Mouse (Mus musculus): ENCODE results near the gene Dner. TPM values are rescaled to one million over a fixed set of nuclear protein-coding genes. Genes with fewer than 3 reads are reported as not detected.

Gene Dner
- polyA plus RNA-seq, 1 experiment from 2014 or later = 0.36 TPM

DNA sequence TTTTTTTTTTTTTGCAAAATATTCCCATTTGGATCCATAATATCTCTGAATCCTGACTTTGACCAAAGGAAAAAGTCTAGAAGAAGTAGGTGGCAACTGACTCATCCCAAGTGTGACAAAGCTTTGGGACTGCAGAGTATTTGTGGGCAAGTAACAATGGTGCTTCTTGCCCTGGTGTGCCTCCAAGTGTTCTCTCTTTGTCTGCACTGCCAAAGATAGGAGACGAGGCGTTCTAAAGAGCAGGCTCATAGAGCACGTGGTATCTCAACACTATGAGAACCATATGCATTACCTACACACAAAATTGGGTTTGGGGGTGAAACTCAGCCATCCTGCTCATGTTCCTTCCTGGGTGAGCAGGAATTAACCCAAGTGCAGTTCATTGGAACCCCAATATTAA is 221.7 kb downstream of the Dner start:
- no peaks in the 10 kb centered on the region for H3K9me3 ChIP-seq (replicated peaks)
- DNase-seq (no peak), ATAC-seq (ENCODE audit: low read depth) (no peak)
- H3K4me2 ChIP-seq = no peak overlapping the region
- no peak overlapping the region for H3K9ac ChIP-seq
- H3K36me3 ChIP-seq = no peaks in the 10 kb centered on the region
- 65% methylated on average over 3 of the region's 3 CpGs for WGBS (ENCODE audit: insufficient replicate concordance)
- H3K4me3 ChIP-seq (replicated peaks) = no peak overlapping the region
- H3K27me3 ChIP-seq = no peaks in the 10 kb centered on the region
- no peak overlapping the region for H3K27ac ChIP-seq
- H3K4me1 ChIP-seq (replicated peaks) = no peaks in the 10 kb centered on the region

DNA sequence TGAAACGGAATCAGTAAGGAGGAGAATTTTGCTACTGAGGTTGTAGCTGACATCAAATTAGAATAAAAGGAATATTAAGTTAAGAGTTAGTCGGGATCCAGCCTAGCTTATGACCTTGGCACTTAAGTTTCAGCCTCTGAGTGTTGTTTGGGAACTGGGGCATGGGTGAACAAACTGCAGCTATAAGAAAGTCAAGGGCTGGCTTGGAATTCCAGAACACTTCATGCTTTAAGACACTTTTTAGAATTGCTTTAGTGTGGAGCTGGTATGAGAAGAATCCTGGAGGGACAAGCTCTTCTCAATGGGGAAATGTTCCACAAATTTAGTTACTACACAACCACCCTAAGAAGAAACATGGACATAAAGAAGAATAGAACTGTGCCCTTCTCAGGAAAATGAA is 223.8 kb downstream of the Dner start:
- Histone ChIP-seq H3K27ac (no peak overlapping the region), H3K27me3 (no peaks in the 10 kb centered on the region), H3K9me3 (replicated peaks) (no peaks in the 10 kb centered on the region), H3K4me3 (replicated peaks) (no peak overlapping the region), H3K9ac (no peak overlapping the region), H3K4me1 (replicated peaks) (no peaks in the 10 kb centered on the region), H3K4me2 (no peak overlapping the region), H3K36me3 (no peaks in the 10 kb centered on the region)
- WGBS (ENCODE audit: insufficient replicate concordance) = 53% methylated on average over 2 of the region's 2 CpGs
- ATAC-seq (ENCODE audit: low read depth) (no peak), DNase-seq (no peak)

DNA sequence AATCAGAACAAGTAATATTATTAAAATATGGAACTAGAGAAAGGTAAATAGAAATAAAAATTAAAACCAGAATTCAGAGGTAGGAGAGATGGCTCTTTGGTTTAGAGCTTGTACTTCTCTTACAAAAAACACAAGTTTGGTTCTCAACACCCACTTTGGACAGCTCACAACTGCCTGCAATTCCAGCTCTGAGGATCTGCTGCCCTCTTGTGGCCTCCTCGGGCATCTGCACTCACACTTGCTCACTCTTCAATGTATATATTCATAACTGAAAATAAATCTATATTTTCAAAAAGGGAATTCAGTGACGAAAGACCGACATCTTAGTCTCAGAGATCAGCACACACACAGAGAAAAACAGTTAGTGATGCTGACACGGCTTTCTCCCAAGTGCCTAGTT is 225.7 kb downstream of the Dner start:
- no peak overlapping the region for H3K4me2 ChIP-seq
- no peaks in the 10 kb centered on the region for H3K36me3 ChIP-seq
- no peaks in the 10 kb centered on the region for H3K4me1 ChIP-seq (replicated peaks)
- no peak overlapping the region for H3K4me3 ChIP-seq (replicated peaks)
- no peaks in the 10 kb centered on the region for H3K27me3 ChIP-seq
- no peaks in the 10 kb centered on the region; the same call in 1 of the 2 replicates for H3K9me3 ChIP-seq (replicated peaks)
- H3K27ac ChIP-seq = no peak overlapping the region
- ATAC-seq (ENCODE audit: low read depth) (no peak), DNase-seq (no peak)
- whole genome bisulfite sequencing (ENCODE audit: insufficient replicate concordance) = 54% methylated on average over 4 of the region's 4 CpGs
- no peak overlapping the region for H3K9ac ChIP-seq

DNA sequence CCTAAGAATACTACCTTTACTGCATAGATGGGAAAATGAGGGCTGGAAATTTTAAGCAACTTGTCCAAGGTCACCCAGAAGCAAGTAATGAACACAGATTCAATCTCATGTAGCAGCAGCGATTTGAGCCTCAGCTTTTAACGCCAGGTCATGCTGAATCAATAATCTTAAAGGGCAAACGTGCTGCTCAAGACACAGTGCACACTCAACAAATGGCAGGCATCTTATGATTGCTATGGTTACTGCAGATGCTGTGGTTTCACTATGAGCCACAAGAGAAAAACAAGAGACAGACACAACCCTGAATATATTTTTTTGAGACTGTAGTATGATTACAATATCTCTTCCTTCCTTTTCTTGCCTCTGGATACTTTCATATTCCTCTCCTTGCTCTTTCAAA is 228.4 kb downstream of the Dner start:
- Histone ChIP-seq H3K9ac (no peak overlapping the region), H3K4me3 (replicated peaks) (no peak overlapping the region), H3K27me3 (no peaks in the 10 kb centered on the region), H3K4me2 (no peak overlapping the region), H3K36me3 (no peaks in the 10 kb centered on the region), H3K27ac (no peak overlapping the region), H3K4me1 (replicated peaks) (no peaks in the 10 kb centered on the region), H3K9me3 (replicated peaks) (no peaks in the 10 kb centered on the region; the same call in 1 of the 2 replicates)
- no peak for ATAC-seq (ENCODE audit: low read depth)
- WGBS (ENCODE audit: insufficient replicate concordance) = 56% methylated on average over 3 of the region's 3 CpGs
- no peak for DNase-seq

DNA sequence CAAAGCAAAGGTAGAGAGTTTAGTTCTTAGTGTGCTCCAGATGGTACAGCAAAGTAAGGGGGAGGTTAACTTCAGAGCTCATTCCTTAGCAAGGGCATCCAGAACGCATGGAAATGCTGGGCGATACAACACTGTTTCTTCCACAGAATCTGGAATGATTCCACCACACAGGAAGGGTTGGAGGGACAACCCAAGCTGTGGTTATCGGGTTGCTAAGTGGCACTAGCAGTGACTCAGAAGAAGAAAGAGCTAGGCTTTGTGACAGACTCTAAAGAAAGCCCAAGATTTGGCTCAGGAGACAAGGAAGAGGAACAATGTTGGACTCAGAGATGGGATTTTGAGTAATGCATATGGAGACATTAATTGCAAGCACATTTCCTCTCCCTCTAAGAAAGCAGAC is 231.3 kb downstream of the Dner start:
- Histone ChIP-seq H3K9ac (no peak overlapping the region), H3K4me1 (replicated peaks) (no peaks in the 10 kb centered on the region), H3K27ac (no peak overlapping the region), H3K36me3 (no peaks in the 10 kb centered on the region), H3K27me3 (no peaks in the 10 kb centered on the region), H3K9me3 (replicated peaks) (no peaks in the 10 kb centered on the region; the same call in 1 of the 2 replicates), H3K4me2 (no peak overlapping the region), H3K4me3 (replicated peaks) (no peak overlapping the region)
- DNase-seq (no peak), ATAC-seq (ENCODE audit: low read depth) (no peak)
- 70% methylated on average over 3 of the region's 3 CpGs for WGBS (ENCODE audit: insufficient replicate concordance)

DNA sequence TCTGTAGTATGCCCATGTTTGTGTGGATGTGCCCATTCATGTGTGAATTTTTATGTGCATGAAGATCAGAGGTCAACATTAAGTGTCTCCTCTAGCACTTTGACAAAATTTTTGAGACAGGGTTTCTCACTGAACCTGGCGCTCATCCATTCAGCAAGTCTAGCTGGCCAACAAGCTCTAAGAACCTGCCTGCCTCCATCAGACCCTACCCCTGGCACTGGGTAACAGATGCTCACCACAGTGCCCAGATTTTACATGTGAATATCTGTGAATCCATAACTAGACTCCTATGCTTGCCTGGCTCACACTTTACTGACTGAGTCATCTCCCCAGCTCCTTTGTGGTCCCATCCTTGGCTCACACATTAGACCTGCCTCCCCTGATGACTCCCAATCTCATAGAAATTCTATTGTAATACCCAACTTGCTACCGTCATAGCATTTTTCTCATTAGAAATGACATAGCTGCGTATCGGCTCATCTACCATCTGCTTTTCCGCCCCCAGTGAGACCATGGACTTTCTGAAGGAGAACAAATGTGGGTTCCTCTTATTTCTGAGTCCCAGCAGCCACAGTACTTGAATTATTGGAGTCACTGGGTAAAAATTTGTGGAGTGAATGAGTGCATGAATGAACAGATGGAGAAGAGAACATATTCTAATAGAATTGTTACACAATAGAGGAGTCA is 231.9 kb downstream of the Dner start:
- Histone ChIP-seq H3K4me2 (no peak overlapping the region), H3K27ac (no peak overlapping the region), H3K9ac (no peak overlapping the region), H3K9me3 (replicated peaks) (no peaks in the 10 kb centered on the region; the same call in 1 of the 2 replicates), H3K4me3 (replicated peaks) (no peak overlapping the region), H3K36me3 (no peaks in the 10 kb centered on the region), H3K4me1 (replicated peaks) (no peaks in the 10 kb centered on the region), H3K27me3 (no peaks in the 10 kb centered on the region)
- WGBS (ENCODE audit: insufficient replicate concordance) = 79% methylated on average over 5 of the region's 5 CpGs
- no peak for DNase-seq
- no peak for ATAC-seq (ENCODE audit: low read depth)

DNA sequence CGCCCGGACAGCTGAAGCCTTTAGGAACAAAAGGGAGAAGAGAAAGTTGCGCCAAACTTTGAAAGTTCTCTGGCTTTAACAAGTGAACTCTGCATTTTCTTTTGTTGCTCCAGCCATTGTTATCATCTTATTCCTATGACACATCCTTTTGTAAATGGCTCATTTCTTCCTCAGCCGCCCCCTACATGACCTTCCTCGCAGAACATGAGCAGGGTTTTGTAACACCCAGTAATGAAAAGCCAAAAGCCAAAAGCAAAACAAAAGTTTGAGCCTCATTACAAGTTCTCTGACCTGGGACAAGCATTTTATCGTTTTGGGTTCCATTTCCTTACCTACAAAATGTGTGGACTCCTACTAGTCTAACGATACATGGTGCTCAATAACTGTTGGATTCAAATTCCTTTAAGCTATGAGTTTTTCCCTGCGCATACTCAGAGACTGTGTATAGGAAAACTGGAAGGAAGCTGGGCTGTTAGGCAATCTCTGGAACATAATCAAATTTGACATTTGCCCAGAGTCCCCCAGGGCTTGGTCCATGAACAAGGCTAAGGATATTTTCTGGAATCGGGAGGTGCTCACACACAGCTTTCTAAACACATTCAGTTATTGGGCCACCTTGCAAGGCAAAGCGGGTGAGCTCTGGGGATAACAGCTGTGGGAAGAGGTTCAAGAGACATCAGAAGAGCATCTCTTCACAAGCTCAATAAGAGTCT is 246.3 kb downstream of the Dner start:
- Histone ChIP-seq H3K4me2 (no peak overlapping the region), H3K27ac (no peak overlapping the region), H3K27me3 (no peaks in the 10 kb centered on the region), H3K9me3 (replicated peaks) (no peaks in the 10 kb centered on the region), H3K4me3 (replicated peaks) (no peak overlapping the region), H3K36me3 (no peaks in the 10 kb centered on the region), H3K4me1 (replicated peaks) (no peaks in the 10 kb centered on the region), H3K9ac (no peak overlapping the region)
- no peak for ATAC-seq (ENCODE audit: low read depth)
- no peak for DNase-seq
- 75% methylated on average over 10 of the region's 10 CpGs for WGBS (ENCODE audit: insufficient replicate concordance)

DNA sequence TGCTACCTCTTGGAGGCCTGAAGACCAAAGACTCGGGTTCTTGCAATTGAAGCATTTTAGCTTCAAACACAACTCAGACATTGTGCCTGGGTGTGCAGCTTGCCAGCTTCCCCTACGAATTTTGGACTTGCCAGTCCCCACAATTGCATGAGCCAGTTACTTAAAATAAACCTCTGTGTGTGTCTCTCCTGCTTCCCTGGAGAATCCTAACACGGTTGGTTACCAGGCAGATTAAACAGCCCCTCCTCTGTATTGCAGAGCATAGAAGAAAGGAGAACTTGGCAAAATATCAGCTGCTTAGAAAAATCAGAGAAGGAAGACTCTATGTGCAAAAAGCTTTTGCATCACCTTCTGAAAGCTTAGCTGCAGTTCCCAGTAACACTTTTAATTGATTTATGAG is 252.4 kb downstream of the Dner start:
- no peak overlapping the region for H3K27ac ChIP-seq
- 47% methylated on average over 3 of the region's 3 CpGs for WGBS (ENCODE audit: insufficient replicate concordance)
- no peak overlapping the region for H3K9ac ChIP-seq
- H3K4me3 ChIP-seq (replicated peaks) = no peak overlapping the region
- no peaks in the 10 kb centered on the region for H3K36me3 ChIP-seq
- no peak for DNase-seq
- no peaks in the 10 kb centered on the region for H3K27me3 ChIP-seq
- H3K4me2 ChIP-seq = no peak overlapping the region
- H3K9me3 ChIP-seq (replicated peaks) = no peaks in the 10 kb centered on the region
- H3K4me1 ChIP-seq (replicated peaks) = no peaks in the 10 kb centered on the region
- no peak for ATAC-seq (ENCODE audit: low read depth)

DNA sequence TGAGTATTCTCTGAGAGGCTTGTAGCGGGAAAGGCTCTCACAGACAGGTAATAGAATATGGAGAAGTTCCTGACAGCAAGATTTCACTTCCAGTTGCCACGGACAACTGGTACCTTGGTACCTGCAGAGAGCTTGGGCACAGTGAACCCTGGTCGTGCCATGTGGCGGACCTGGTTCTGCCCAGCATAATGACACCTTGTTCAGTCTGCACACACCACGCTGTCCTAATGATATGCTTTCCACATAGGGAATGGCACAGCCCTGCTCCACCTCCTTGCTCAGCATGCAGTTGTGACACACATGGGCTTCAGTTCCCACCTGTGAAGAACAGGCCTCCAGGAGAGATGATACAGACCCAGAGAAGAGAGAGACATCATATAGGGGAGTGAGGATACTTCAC is 253.0 kb downstream of the Dner start:
- Histone ChIP-seq H3K9ac (no peak overlapping the region), H3K4me1 (replicated peaks) (no peaks in the 10 kb centered on the region), H3K36me3 (no peaks in the 10 kb centered on the region), H3K4me3 (replicated peaks) (no peak overlapping the region), H3K27ac (no peak overlapping the region), H3K4me2 (no peak overlapping the region), H3K27me3 (no peaks in the 10 kb centered on the region), H3K9me3 (replicated peaks) (no peaks in the 10 kb centered on the region)
- DNase-seq (no peak), ATAC-seq (ENCODE audit: low read depth) (no peak)
- 71% methylated on average over 5 of the region's 5 CpGs for WGBS (ENCODE audit: insufficient replicate concordance)

DNA sequence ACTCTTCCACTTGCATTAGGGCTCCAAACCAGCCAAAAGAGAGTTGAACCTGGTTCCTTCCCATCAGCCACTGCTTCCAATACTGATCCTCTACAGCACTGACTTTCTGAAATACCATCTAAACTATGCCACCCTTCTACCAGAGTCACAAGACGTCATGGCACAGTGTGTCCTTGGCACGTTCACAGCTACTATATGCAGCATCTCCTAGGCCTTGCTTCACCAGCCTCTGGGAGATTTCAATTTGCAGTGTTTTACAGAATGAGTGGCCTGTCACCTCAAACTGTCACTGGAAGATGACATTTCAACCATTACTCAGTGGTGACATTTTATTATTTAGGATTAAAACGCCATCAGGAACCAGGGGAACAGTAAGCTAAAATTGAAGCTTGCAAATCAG is 254.6 kb downstream of the Dner start:
- ATAC-seq (ENCODE audit: low read depth) = no peak
- Histone ChIP-seq H3K36me3 (no peaks in the 10 kb centered on the region), H3K27me3 (no peaks in the 10 kb centered on the region), H3K4me2 (no peak overlapping the region), H3K4me1 (replicated peaks) (no peaks in the 10 kb centered on the region), H3K27ac (no peak overlapping the region), H3K4me3 (replicated peaks) (no peak overlapping the region), H3K9me3 (replicated peaks) (no peaks in the 10 kb centered on the region), H3K9ac (no peak overlapping the region)
- WGBS (ENCODE audit: insufficient replicate concordance) = 65% methylated on average over 3 of the region's 3 CpGs
- no peak for DNase-seq

DNA sequence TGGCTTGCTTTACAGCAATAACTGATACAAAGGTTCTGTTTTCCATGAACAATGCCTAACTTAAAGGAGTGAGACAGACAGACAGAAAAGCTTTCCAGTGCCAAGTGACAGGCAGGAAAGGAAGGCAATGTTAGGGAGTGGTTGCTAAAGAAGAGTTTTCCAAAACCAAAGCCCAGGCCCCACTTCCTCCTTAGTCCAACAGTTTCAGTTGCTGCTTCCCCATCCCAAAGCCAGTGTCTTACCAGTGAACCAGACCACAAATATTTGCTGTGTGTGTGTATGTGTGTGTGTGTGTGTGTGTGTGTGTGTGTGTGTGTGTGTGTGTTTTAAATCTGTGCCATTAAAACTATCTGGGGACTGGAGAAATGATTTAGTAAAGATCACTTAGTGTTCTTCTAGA is 258.5 kb downstream of the Dner start:
- H3K9me3 ChIP-seq (replicated peaks) = no peaks in the 10 kb centered on the region
- no peak overlapping the region for H3K4me2 ChIP-seq
- H3K27ac ChIP-seq = no peak overlapping the region
- H3K36me3 ChIP-seq = no peaks in the 10 kb centered on the region
- no peak for ATAC-seq (ENCODE audit: low read depth)
- H3K9ac ChIP-seq = no peak overlapping the region
- no peaks in the 10 kb centered on the region for H3K4me1 ChIP-seq (replicated peaks)
- H3K4me3 ChIP-seq (replicated peaks) = no peak overlapping the region
- DNase-seq = no peak
- no peaks in the 10 kb centered on the region for H3K27me3 ChIP-seq

DNA sequence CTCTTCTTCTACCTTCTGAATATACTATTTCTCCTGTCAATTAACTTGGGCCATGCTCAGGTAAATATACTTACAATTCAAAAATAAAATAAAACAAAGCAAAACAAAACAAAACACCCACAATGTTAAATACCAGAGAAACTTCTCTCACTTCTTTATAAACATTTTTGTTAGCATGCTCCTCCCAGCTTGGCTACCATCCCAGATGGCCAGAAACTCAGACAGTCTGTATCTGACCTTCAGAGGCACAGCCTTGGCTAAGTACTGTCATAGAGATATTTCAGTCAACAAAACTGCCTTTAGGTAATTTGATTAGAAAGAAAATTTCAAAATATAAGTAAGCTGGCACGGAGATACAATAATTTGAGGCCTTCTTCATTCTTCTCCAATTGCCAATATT is 259.7 kb downstream of the Dner start:
- Histone ChIP-seq H3K4me2 (no peak overlapping the region), H3K4me1 (replicated peaks) (no peaks in the 10 kb centered on the region), H3K9ac (no peak overlapping the region), H3K36me3 (no peaks in the 10 kb centered on the region), H3K27me3 (no peaks in the 10 kb centered on the region), H3K9me3 (replicated peaks) (no peaks in the 10 kb centered on the region), H3K27ac (no peak overlapping the region), H3K4me3 (replicated peaks) (no peak overlapping the region)
- no peak for DNase-seq
- ATAC-seq (ENCODE audit: low read depth) = no peak
- 28% methylated on average over 1 of the region's 1 CpGs for WGBS (ENCODE audit: insufficient replicate concordance)

Data from liver, embryonic 13.5 days (tissue).